In genomic region chr4:132554653-132555052, GRCm38 (mm10) we compare ENCODE assay signal across 14 mouse cellular contexts. TPM values are rescaled to one million over a fixed set of nuclear protein-coding genes. Genes with fewer than 3 reads are reported as not detected.
A peak's percentile ranks its signal among the peaks of the same experiment; 100 is the strongest.
DNase-seq lines count a peak whose midpoint lies in the region; ATAC-seq and TF ChIP-seq lines count a peak whose summit lies in the region.
"Had no signal": no experiment of that assay in that cellular context is flagged by ENCODE, and none has a peak within 500 bp of the region (broad histone marks: within the 10 kb centered on the region; RNA-seq: fewer than 3 reads in every experiment).

No protein-coding gene starts in this region.

- no peak overlapping the region for H3K4me3 ChIP-seq in limb, embryonic 15.5 days
- no peak overlapping the region for H3K4me3 ChIP-seq in limb, embryonic 10.5 days
- H3K4me3 ChIP-seq in small intestine, adult 2 months (ENCODE audit: low read depth, low read length): no peak overlapping the region
- H3K4me3 ChIP-seq: embryonic facial prominence, embryonic 10.5 days; hindbrain, embryonic 10.5 days had no signal

- H3K4me1 ChIP-seq in limb, embryonic 15.5 days: no peaks in the 10 kb centered on the region
- no peaks in the 10 kb centered on the region for H3K4me1 ChIP-seq in limb, embryonic 10.5 days
- H3K4me1 ChIP-seq in small intestine, adult 2 months (ENCODE audit: control insufficient read depth, insufficient read depth, insufficient read length, low read length): peaks cover 6% of the 10 kb centered on the region; the same call in 1 of the 2 replicates
- H3K4me1 ChIP-seq: embryonic facial prominence, embryonic 10.5 days; hindbrain, embryonic 10.5 days had no signal

- no peaks in the 10 kb centered on the region for H3K27me3 ChIP-seq in limb, embryonic 15.5 days
- no peaks in the 10 kb centered on the region for H3K27me3 ChIP-seq in limb, embryonic 10.5 days (ENCODE audit: low read depth, poor library complexity, severe bottlenecking)
- no peaks in the 10 kb centered on the region for H3K27me3 ChIP-seq in small intestine, adult 2 months (ENCODE audit: control insufficient read depth, insufficient read depth, low read length)

- 0 out of 2 replicates have a peak overlapping the region, but pooled peaks have one; percentile 3 for H3K27ac ChIP-seq in limb, embryonic 15.5 days
- no peak overlapping the region for H3K27ac ChIP-seq in limb, embryonic 10.5 days
- peak overlapping the region; percentile 17; the same call in 1 of the 2 replicates for H3K27ac ChIP-seq in small intestine, adult 2 months (ENCODE audit: insufficient read depth, low read depth, low read length)
- H3K27ac ChIP-seq: embryonic facial prominence, embryonic 10.5 days; hindbrain, embryonic 10.5 days had no signal

- H3K36me3 ChIP-seq in limb, embryonic 15.5 days: peaks cover 40% of the 10 kb centered on the region
- peaks cover 54% of the 10 kb centered on the region for H3K36me3 ChIP-seq in limb, embryonic 10.5 days
- H3K36me3 ChIP-seq in small intestine, adult 2 months (ENCODE audit: control insufficient read depth, insufficient read depth, low read length): peaks cover 35% of the 10 kb centered on the region

- H3K4me2 ChIP-seq in limb, embryonic 15.5 days: no peak overlapping the region

- ATAC-seq in frontal cortex, adult (ENCODE audit: low TSS enrichment): 0 out of 2 replicates have a peak, but pooled peaks have one; percentile 23
- no peak for ATAC-seq in limb, embryonic 15.5 days (ENCODE audit: insufficient number of reproducible peaks, low FRiP score, low TSS enrichment, low read depth)

- whole genome bisulfite sequencing in limb, embryonic 15.5 days: 80% methylated on average over 8 of the region's 8 CpGs
- WGBS in limb, embryonic 10.5 days: 82% methylated on average over 8 of the region's 8 CpGs
- WGBS in large intestine, adult 2 months: 34% methylated on average over 8 of the region's 8 CpGs
- 34% methylated on average over 8 of the region's 8 CpGs for WGBS in small intestine, adult 2 months

- no peak for DNase-seq in frontal cortex, postnatal 14 days (ENCODE audit: low spot score in 2 of 2)
- no peak for DNase-seq in limb, embryonic 10.5 days (ENCODE audit: low spot score)
- peak; percentile 25 for DNase-seq in large intestine, adult 2 months (ENCODE audit: low read depth, low spot score)
- DNase-seq in cerebellum, postnatal 25 days: no peak
- no peak for DNase-seq in embryo, embryonic 10 days (ENCODE audit: low spot score)
- DNase-seq: cerebellum, adult 18-20 months; kidney, adult 11 months; midbrain, embryonic 14.5 days; right cerebral cortex, postnatal 4 days had no signal

- TF ChIP-seq CTCF in small intestine, adult 2 months (IDR thresholded peaks at IDR 0.05; ENCODE audit: extremely low read depth, insufficient read length, insufficient replicate concordance, low read depth, low read length): no peak

- no peak overlapping the region for H3K9ac ChIP-seq in limb, embryonic 15.5 days

- no peak for TF ChIP-seq POLR2A in small intestine, adult 2 months (IDR thresholded peaks at IDR 0.05; ENCODE audit: low read depth, low read length)

- H3K9me3 ChIP-seq in limb, embryonic 15.5 days: no peaks in the 10 kb centered on the region
- no peaks in the 10 kb centered on the region for H3K9me3 ChIP-seq in limb, embryonic 10.5 days (replicated peaks)
- H3K9me3 ChIP-seq: embryonic facial prominence, embryonic 10.5 days; hindbrain, embryonic 10.5 days had no signal

RNA-seq across cellular contexts. Expression of gene Ptafr, which starts 9.2 kb away (rescaled TPM):
- polyA plus RNA-seq in limb, embryonic 15.5 days (2015; fragmentation: Nextera tagmentation; extraction: Ambion mirVana): 1.1 and 1.4 TPM in 2 replicates
- 0.20 and 0.25 TPM in 2 replicates for polyA plus RNA-seq in limb, embryonic 10.5 days (2016; fragmentation: Nextera tagmentation; extraction: Ambion mirVana)
- 2.1 and 4.1 TPM in 2 replicates for polyA plus RNA-seq in large intestine, adult 2 months (2012; rRNA removed)
- polyA plus RNA-seq in small intestine, adult 2 months (2012; rRNA removed): 2.9 and 3.1 TPM in 2 replicates

RNA-seq across cellular contexts. Expression of gene Dnajc8, which starts 19.3 kb away (rescaled TPM):
- polyA plus RNA-seq in limb, embryonic 15.5 days (2015; fragmentation: Nextera tagmentation; extraction: Ambion mirVana): 129 and 131 TPM in 2 replicates
- polyA plus RNA-seq in limb, embryonic 10.5 days (2016; fragmentation: Nextera tagmentation; extraction: Ambion mirVana): 213 and 229 TPM in 2 replicates
- polyA plus RNA-seq in large intestine, adult 2 months (2012; rRNA removed): 24.4 and 25.3 TPM in 2 replicates
- 5.0 and 9.0 TPM in 2 replicates for polyA plus RNA-seq in small intestine, adult 2 months (2012; rRNA removed)

RNA-seq across cellular contexts. Expression of gene Atpif1, which starts 21.2 kb away (rescaled TPM):
- polyA plus RNA-seq in limb, embryonic 15.5 days (2015; fragmentation: Nextera tagmentation; extraction: Ambion mirVana): 746 and 799 TPM in 2 replicates
- polyA plus RNA-seq in limb, embryonic 10.5 days (2016; fragmentation: Nextera tagmentation; extraction: Ambion mirVana): 1,005 and 1,007 TPM in 2 replicates
- 183 and 254 TPM in 2 replicates for polyA plus RNA-seq in large intestine, adult 2 months (2012; rRNA removed)
- polyA plus RNA-seq in small intestine, adult 2 months (2012; rRNA removed): 63.8 and 147 TPM in 2 replicates

RNA-seq across cellular contexts. Expression of gene Sesn2, which starts 44.4 kb away (rescaled TPM):
- polyA plus RNA-seq in limb, embryonic 15.5 days (2015; fragmentation: Nextera tagmentation; extraction: Ambion mirVana): 11.8 and 12.8 TPM in 2 replicates
- polyA plus RNA-seq in limb, embryonic 10.5 days (2016; fragmentation: Nextera tagmentation; extraction: Ambion mirVana): 10.9 and 11.7 TPM in 2 replicates
- 6.5 and 6.8 TPM in 2 replicates for polyA plus RNA-seq in large intestine, adult 2 months (2012; rRNA removed)
- polyA plus RNA-seq in small intestine, adult 2 months (2012; rRNA removed): 4.0 and 6.7 TPM in 2 replicates
